Mouse (Mus musculus) CH12.LX (cell line): ENCODE measurements around the gene Oaz1. TPM values are rescaled to one million over a fixed set of nuclear protein-coding genes. Genes with fewer than 3 reads are reported as not detected.

Experiments used
- DNase-seq: peaks from one replicate; pipeline ENCODE4 v3.0.0-alpha.2; 2013; ENCODE audit errors: extremely low read depth
- H3K27ac ChIP-seq: 2 replicates; pipeline ENCODE4 v1.5.1; 2012; ENCODE audit warnings: low read depth, mild to moderate bottlenecking, control low read depth, moderate library complexity; ENCODE audit not compliant: insufficient read depth
- H3K27me3 ChIP-seq: replicated peaks from 2 replicates; pipeline ENCODE3; 2012; ENCODE audit warnings: inconsistent platforms
- H3K36me3 ChIP-seq, 2 experiments: replicated peaks in 1 of 2; 2 replicates each; pipeline versions ENCODE3 to v1.6.1; 2012; ENCODE audit warnings: inconsistent platforms in 1 of 2, low read length in 1 of 2, mild to moderate bottlenecking in 1 of 2, mixed read lengths in 1 of 2, moderate library complexity in 1 of 2; ENCODE audit not compliant: control insufficient read depth in 1 of 2, insufficient read depth in 1 of 2
- H3K4me1 ChIP-seq, 2 experiments: 2 replicates each; pipeline ENCODE4 v1.6.1; 2012; ENCODE audit warnings: inconsistent platforms in 1 of 2, moderate library complexity in 1 of 2; ENCODE audit not compliant: insufficient read depth in 2 of 2, control insufficient read depth in 1 of 2
- H3K4me2 ChIP-seq: 2 replicates; pipeline ENCODE4 v1.6.1; 2012; ENCODE audit warnings: low read depth, mild to moderate bottlenecking, control low read depth; ENCODE audit not compliant: poor library complexity, insufficient read depth, severe bottlenecking
- H3K4me3 ChIP-seq, 3 experiments: fragments of 150-350 bp in 1 of 3; sonication (generic) in 1 of 3; replicated peaks in 1 of 3; 2 replicates each; pipeline versions ENCODE3 to v1.5.1; 2011 to 2012; ENCODE audit warnings: low read depth in 2 of 3, low read length in 2 of 3, mild to moderate bottlenecking in 2 of 3, moderate library complexity in 2 of 3, control low read depth in 1 of 3, improper control_type of control experiment in 1 of 3, inconsistent platforms in 1 of 3, mixed read lengths in 1 of 3; ENCODE audit not compliant: poor library complexity in 1 of 3
- H3K79me2 ChIP-seq: replicated peaks from 2 replicates; pipeline ENCODE4 v1.6.1; 2012; ENCODE audit warnings: mild to moderate bottlenecking, moderate library complexity; ENCODE audit not compliant: control insufficient read depth, poor library complexity, insufficient read depth, severe bottlenecking; ENCODE audit errors: extremely low read depth
- H3K9ac ChIP-seq: 2 replicates; pipeline ENCODE4 v1.6.1; 2012; ENCODE audit warnings: low read depth, mild to moderate bottlenecking, control low read depth, moderate library complexity; ENCODE audit not compliant: insufficient read depth
- H3K9me3 ChIP-seq: replicated peaks from 2 replicates; pipeline ENCODE3; 2012; ENCODE audit warnings: low read length, inconsistent platforms, mixed read lengths
- CHD1 ChIP-seq: IDR thresholded peaks from 2 replicates; pipeline ENCODE4 v1.6.1; 2012; ENCODE audit warnings: low read depth, low read length, improper control_type of control experiment, inconsistent platforms
- CTCF ChIP-seq, 2 experiments: IDR thresholded peaks in 1 of 2; conservative IDR thresholded peaks in 1 of 2; 2 replicates each; pipeline ENCODE4 v1.5.1; 2011 to 2012; ENCODE audit warnings: low read depth in 2 of 2, low read length in 2 of 2, improper control_type of control experiment in 1 of 2, inconsistent platforms in 1 of 2, mild to moderate bottlenecking in 1 of 2, moderate library complexity in 1 of 2
- E2F4 ChIP-seq: IDR thresholded peaks from 2 replicates; pipeline ENCODE4 v1.6.1; 2011; ENCODE audit warnings: low read depth, low read length, improper control_type of control experiment; ENCODE audit not compliant: insufficient replicate concordance
- EP300 ChIP-seq: IDR thresholded peaks from 2 replicates; pipeline ENCODE4 v1.6.1; 2011; ENCODE audit warnings: low read length, improper control_type of control experiment
- GABPA ChIP-seq: IDR thresholded peaks from 2 replicates; pipeline ENCODE4 v1.6.1; 2012; ENCODE audit warnings: low read depth, low read length, improper control_type of control experiment, inconsistent platforms; ENCODE audit not compliant: insufficient replicate concordance
- HCFC1 ChIP-seq: IDR thresholded peaks from 2 replicates; pipeline ENCODE4 v1.6.1; 2012; ENCODE audit warnings: low read depth, mild to moderate bottlenecking, inconsistent platforms, low read length, improper control_type of control experiment
- IRF4 ChIP-seq: IDR thresholded peaks from 2 replicates; pipeline ENCODE4 v1.6.1; 2014; ENCODE audit warnings: low read depth, mild to moderate bottlenecking, inconsistent platforms, low read length, improper control_type of control experiment
- JUN ChIP-seq: IDR thresholded peaks from 2 replicates; pipeline ENCODE4 v1.6.1; 2011; ENCODE audit warnings: low read depth, mild to moderate bottlenecking, low read length, improper control_type of control experiment, moderate library complexity; ENCODE audit not compliant: insufficient read depth
- JUND ChIP-seq: conservative IDR thresholded peaks from 2 replicates; pipeline ENCODE4 v1.6.1; 2011; ENCODE audit warnings: low read depth, low read length, improper control_type of control experiment
- KAT2A ChIP-seq: IDR thresholded peaks from 2 replicates; pipeline ENCODE4 v1.6.1; 2012; ENCODE audit warnings: low read length, improper control_type of control experiment, inconsistent platforms; ENCODE audit not compliant: insufficient replicate concordance
- MEF2A ChIP-seq: IDR thresholded peaks from 2 replicates; pipeline ENCODE4 v1.6.1; 2014; ENCODE audit warnings: low read depth, mild to moderate bottlenecking, inconsistent platforms, low read length, improper control_type of control experiment, borderline replicate concordance
- MXI1 ChIP-seq: IDR thresholded peaks from 2 replicates; pipeline ENCODE4 v1.6.1; 2011; ENCODE audit warnings: mild to moderate bottlenecking, low read depth, low read length, improper control_type of control experiment
- MYC ChIP-seq: IDR thresholded peaks from 2 replicates; pipeline ENCODE4 v1.6.1; 2011; ENCODE audit warnings: low read depth, mild to moderate bottlenecking, improper control_type of control experiment, low read length
- NELFE ChIP-seq: IDR thresholded peaks from 2 replicates; pipeline ENCODE4 v1.6.1; 2011; ENCODE audit warnings: low read depth, low read length, improper control_type of control experiment
- PAX5 ChIP-seq: IDR thresholded peaks from 2 replicates; pipeline ENCODE4 v1.6.1; 2012; ENCODE audit warnings: low read length, inconsistent platforms, mixed read lengths
- POLR2A ChIP-seq: IDR thresholded peaks from 2 replicates; pipeline ENCODE4 v1.6.1; 2011; ENCODE audit warnings: low read depth, mild to moderate bottlenecking, improper control_type of control experiment, low read length
- POLR2AphosphoS2 ChIP-seq: IDR thresholded peaks from 2 replicates; pipeline ENCODE4 v1.6.1; 2011; ENCODE audit warnings: low read depth, low read length, improper control_type of control experiment
- RAD21 ChIP-seq: IDR thresholded peaks from 2 replicates; pipeline ENCODE4 v1.6.1; 2011; ENCODE audit warnings: low read depth, mild to moderate bottlenecking, low read length, improper control_type of control experiment, moderate library complexity
- SIN3A ChIP-seq: IDR thresholded peaks from 2 replicates; pipeline ENCODE4 v1.6.1; 2012; ENCODE audit warnings: low read length, improper control_type of control experiment, inconsistent platforms
- SMC3 ChIP-seq: IDR thresholded peaks from 2 replicates; pipeline ENCODE4 v1.6.1; 2011; ENCODE audit warnings: low read depth, low read length, improper control_type of control experiment
- TBP ChIP-seq: conservative IDR thresholded peaks from 2 replicates; pipeline ENCODE4 v1.6.1; 2011; ENCODE audit warnings: low read depth, low read length, improper control_type of control experiment
- TCF12 ChIP-seq: IDR thresholded peaks from 2 replicates; pipeline ENCODE4 v1.6.1; 2014; ENCODE audit warnings: low read depth, mild to moderate bottlenecking, inconsistent platforms, low read length, improper control_type of control experiment
- USF1 ChIP-seq: IDR thresholded peaks from 2 replicates; pipeline ENCODE4 v1.6.1; 2014; ENCODE audit warnings: low read depth, mild to moderate bottlenecking, inconsistent platforms, low read length, improper control_type of control experiment
- USF2 ChIP-seq: conservative IDR thresholded peaks from 2 replicates; pipeline ENCODE4 v1.6.1; 2011; ENCODE audit warnings: low read depth, low read length, improper control_type of control experiment
- ZC3H11A ChIP-seq: IDR thresholded peaks from 2 replicates; pipeline ENCODE4 v1.6.1; 2012; ENCODE audit warnings: low read depth, mild to moderate bottlenecking, inconsistent platforms, low read length, improper control_type of control experiment
- ZKSCAN1 ChIP-seq: IDR thresholded peaks from 2 replicates; pipeline ENCODE4 v1.6.1; 2012; ENCODE audit warnings: low read depth, inconsistent platforms, low read length, improper control_type of control experiment, borderline replicate concordance
- ZMIZ1 ChIP-seq: IDR thresholded peaks from 2 replicates; pipeline ENCODE4 v1.6.1; 2012; ENCODE audit warnings: low read depth, mild to moderate bottlenecking, inconsistent platforms, low read length, improper control_type of control experiment
- ZNF384 ChIP-seq: IDR thresholded peaks from 2 replicates; pipeline ENCODE4 v1.6.1; 2012; ENCODE audit warnings: low read depth, low read length, improper control_type of control experiment, inconsistent platforms
- dilution Hi-C: fragments of 300-500 bp; cut with MboI; formaldehyde crosslinking; loops from 2 replicates; pipeline ENCODE4 v1.14.3; 2020; ENCODE audit warnings: low sequenced_read_pairs; ENCODE audit not compliant: extremely low pct_unique_long_range_greater_than_20kb, extremely low pct_ligation_motif_present
- in situ Hi-C: fragments of 300-500 bp; cut with MboI; formaldehyde crosslinking; loops from 3 replicates; pipeline ENCODE4 v1.14.3; 2019; ENCODE audit warnings: low sequenced_read_pairs, low pct_ligation_motif_present, low pct_unique_long_range_greater_than_20kb, mixed read lengths
- polyA plus RNA-seq: library from polyadenylated mRNA; unstranded; fragments of >175 nt; gene quantifications from 2 replicates; pipeline ENCODE4 v1.2.1, GENCODE M21; 2012; ENCODE audit warnings: low read depth; ENCODE audit not compliant: insufficient read length
- total RNA-seq, 2 experiments: library from RNA; depleted of rRNA; stranded (reverse); fragments of 300-350 nt in 1 of 2; fragments of >200 nt in 1 of 2; gene quantifications; 2 replicates each; pipeline ENCODE4 v1.2.3; 2012 to 2014

The Oaz1 gene
- total and polyA plus RNA-seq, 3 experiments, result 646 to 1,081 (median 899) TPM

DNA sequence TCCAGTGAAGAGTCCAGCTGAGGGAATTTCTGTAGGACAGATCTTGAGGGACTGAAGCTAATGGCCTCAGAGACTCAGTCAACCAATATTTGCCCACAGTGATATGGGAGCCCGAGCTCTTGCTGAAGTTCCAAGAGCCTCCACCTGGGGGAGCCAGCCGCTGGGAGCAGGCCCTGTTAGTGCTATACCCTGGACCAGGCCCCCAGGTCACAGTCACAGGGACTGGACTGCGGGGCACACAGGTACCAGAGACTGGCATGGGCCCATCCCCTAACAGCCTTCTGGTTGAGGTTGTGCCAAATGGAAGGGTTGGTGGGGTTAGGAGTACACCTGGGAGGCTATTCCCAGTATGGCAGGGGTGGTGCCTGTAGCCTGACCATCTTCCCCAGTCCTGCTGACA, 20.5 kb upstream of the Oaz1 start:
- peak; percentile 62 for DNase-seq
- Histone ChIP-seq H3K4me2 (no peak overlapping the region), H3K27ac (no peak overlapping the region), H3K36me3 (peaks cover 61 to 76% of the 10 kb centered on the region in 2 experiments), H3K27me3 (no peaks in the 10 kb centered on the region), H3K9ac (no peak overlapping the region), H3K79me2 (peaks cover 9% of the 10 kb centered on the region), H3K9me3 (peaks cover 5% of the 10 kb centered on the region), H3K4me3 (no peak overlapping the region), H3K4me1 (peaks cover 0 to 5% of the 10 kb centered on the region in 2 experiments; a peak in 2 of 4 replicates)
- in situ Hi-C loops, result loop anchor here (10.0 kb wide), 1 partner anchor 189 kb away; no protein-coding TSS in a partner anchor
- dilution Hi-C loops, result no loop called here
- TF ChIP-seq CTCF (conservative IDR thresholded peaks at IDR 0.05 in 1 of 2, IDR thresholded peaks at IDR 0.05 in 1 of 2; ENCODE audit: low read depth in 2 of 2, low read length in 2 of 2) (peak; percentile 48 to 60), RAD21 (peak; percentile 33), IRF4 (no peak), HCFC1 (no peak), EP300 (no peak), ZNF384 (no peak), SMC3 (peak; percentile 47), TBP (no peak), POLR2AphosphoS2 (no peak), JUND (no peak), GABPA (no peak), CHD1 (no peak), NELFE (no peak), MXI1 (no peak), ZC3H11A (no peak)

DNA sequence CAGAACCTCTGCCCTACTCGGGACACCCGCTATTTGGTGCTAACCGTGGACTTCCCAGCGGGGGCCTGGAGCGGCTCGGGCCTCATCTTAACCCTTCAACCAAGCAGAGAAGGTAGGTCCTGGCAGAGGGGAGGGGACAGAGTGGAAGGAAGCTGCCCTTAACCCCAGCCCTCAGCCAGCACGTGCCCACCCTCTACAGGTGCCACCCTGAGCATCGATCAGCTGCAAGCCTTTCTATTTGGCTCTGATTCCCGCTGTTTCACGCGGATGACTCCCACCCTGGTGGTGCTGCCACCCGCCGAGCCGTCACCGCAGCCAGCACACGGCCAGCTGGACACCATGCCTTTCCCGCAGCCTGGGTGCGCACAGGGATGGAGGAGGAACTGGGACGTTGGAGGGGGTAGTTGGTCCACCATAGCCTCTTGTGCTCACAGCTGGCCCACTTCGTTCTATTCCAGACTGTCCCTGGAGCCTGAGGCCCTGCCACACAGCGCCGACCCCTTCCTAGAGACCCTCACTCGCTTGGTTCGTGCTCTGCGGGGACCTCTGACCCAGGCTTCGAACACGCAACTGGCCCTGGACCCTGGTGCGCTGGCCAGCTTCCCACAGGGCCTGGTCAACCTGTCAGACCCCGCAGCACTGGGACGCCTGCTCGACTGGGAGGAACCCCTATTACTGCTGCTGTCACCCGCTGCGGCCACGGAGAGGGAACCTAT, 20.0 kb upstream of the Oaz1 start:
- no peak for DNase-seq
- H3K36me3 ChIP-seq, result peaks cover 55 to 70% of the 10 kb centered on the region in 2 experiments
- no peak for TF ChIP-seq PAX5
- no peak for TF ChIP-seq RAD21
- TF ChIP-seq USF1, result no peak
- TF ChIP-seq POLR2A, result no peak
- TF ChIP-seq TCF12, result no peak
- TF ChIP-seq CHD1, result no peak
- no peak for TF ChIP-seq KAT2A
- TF ChIP-seq GABPA, result no peak
- no peak for TF ChIP-seq MYC
- no peak for TF ChIP-seq USF2
- no peak for TF ChIP-seq SIN3A
- TF ChIP-seq IRF4, result no peak
- TF ChIP-seq POLR2AphosphoS2, result no peak
- no peak for TF ChIP-seq HCFC1
- no peak for TF ChIP-seq ZKSCAN1
- TF ChIP-seq JUN, result no peak
- TF ChIP-seq ZMIZ1, result no peak
- no peak for TF ChIP-seq MEF2A
- no peak for TF ChIP-seq E2F4
- TF ChIP-seq EP300, result no peak
- H3K27ac ChIP-seq, result no peak overlapping the region
- H3K79me2 ChIP-seq, result peaks cover 3% of the 10 kb centered on the region
- H3K9ac ChIP-seq, result no peak overlapping the region
- no peaks in the 10 kb centered on the region for H3K4me1 ChIP-seq
- H3K27me3 ChIP-seq, result no peaks in the 10 kb centered on the region
- dilution Hi-C loops, result no loop called here
- in situ Hi-C loops, result loop anchor here (10.0 kb wide), 1 partner anchor 188 kb away; no protein-coding TSS in a partner anchor
- H3K9me3 ChIP-seq, result peaks cover 5% of the 10 kb centered on the region
- no peak overlapping the region for H3K4me3 ChIP-seq
- H3K4me2 ChIP-seq, result no peak overlapping the region
